10 mouse cellular contexts compared by ENCODE assay signal in genomic region chr1:20513364-20514084, GRCm38 (mm10).
A peak's percentile ranks its signal among the peaks of the same experiment; 100 is the strongest.
DNase-seq lines count a peak whose midpoint lies in the region; ATAC-seq lines count a peak whose summit lies in the region.
"Had no signal": no experiment of that assay in that cellular context is flagged by ENCODE, and none has a peak within 500 bp of the region (broad histone marks: within the 10 kb centered on the region; RNA-seq: fewer than 3 reads in every experiment).

No protein-coding gene starts in this region.

- H3K27ac ChIP-seq in kidney, embryonic 15.5 days, result no peak overlapping the region
- H3K27ac ChIP-seq: embryonic facial prominence, embryonic 15.5 days had no signal

- H3K4me3 ChIP-seq in kidney, embryonic 15.5 days (replicated peaks), result no peak overlapping the region
- H3K4me3 ChIP-seq: embryonic facial prominence, embryonic 15.5 days; megakaryocyte, embryonic 14.5 days had no signal

- DNase-seq in kidney, adult 18-20 months, result peak; percentile 41
- DNase-seq in NIH3T3 (ENCODE audit: low read depth), result peak; percentile 80
- DNase-seq in cerebellum, postnatal 4 days (ENCODE audit: low spot score in 2 of 2), result peak; percentile 32 to 60
- DNase-seq in heart, postnatal 4 days, result peak; percentile 48
- DNase-seq in left cerebral cortex, adult 8-10 months (ENCODE audit: low spot score in 2 of 2), result peak; percentile 12 to 56
- peak; percentile 47 for DNase-seq in neural tube, embryonic 10.5 days (ENCODE audit: extremely low spot score, low spot score)
- no peak for DNase-seq in spleen, adult 12 weeks (ENCODE audit: low spot score)

- no peaks in the 10 kb centered on the region for H3K9me3 ChIP-seq in kidney, embryonic 15.5 days (replicated peaks)
- H3K9me3 ChIP-seq: embryonic facial prominence, embryonic 15.5 days; megakaryocyte, embryonic 14.5 days had no signal

- WGBS in kidney, embryonic 15.5 days, result 73% methylated on average over 7 of the region's 7 CpGs

- no peaks in the 10 kb centered on the region for H3K27me3 ChIP-seq in kidney, embryonic 15.5 days
- H3K27me3 ChIP-seq: embryonic facial prominence, embryonic 15.5 days; megakaryocyte, embryonic 14.5 days had no signal

- H3K4me2 ChIP-seq in kidney, embryonic 15.5 days, result no peak overlapping the region
- H3K4me2 ChIP-seq: embryonic facial prominence, embryonic 15.5 days had no signal

- no peaks in the 10 kb centered on the region for H3K36me3 ChIP-seq in kidney, embryonic 15.5 days
- H3K36me3 ChIP-seq: embryonic facial prominence, embryonic 15.5 days had no signal

- no peak overlapping the region for H3K9ac ChIP-seq in kidney, embryonic 15.5 days
- H3K9ac ChIP-seq: embryonic facial prominence, embryonic 15.5 days had no signal

- H3K4me1 ChIP-seq in kidney, embryonic 15.5 days, result no peaks in the 10 kb centered on the region
- H3K4me1 ChIP-seq: embryonic facial prominence, embryonic 15.5 days; megakaryocyte, embryonic 14.5 days had no signal

- no peak for ATAC-seq in kidney, embryonic 15.5 days (replicated peaks; ENCODE audit: low FRiP score)
